Mouse (Mus musculus): Measurements from ENCODE around the gene Adamts16. TPM values are rescaled to one million over a fixed set of nuclear protein-coding genes. Genes with fewer than 3 reads are reported as not detected.

The Adamts16 gene
- polyA plus RNA-seq, 1 experiment from 2014 or later, result 2.3 TPM

DNA sequence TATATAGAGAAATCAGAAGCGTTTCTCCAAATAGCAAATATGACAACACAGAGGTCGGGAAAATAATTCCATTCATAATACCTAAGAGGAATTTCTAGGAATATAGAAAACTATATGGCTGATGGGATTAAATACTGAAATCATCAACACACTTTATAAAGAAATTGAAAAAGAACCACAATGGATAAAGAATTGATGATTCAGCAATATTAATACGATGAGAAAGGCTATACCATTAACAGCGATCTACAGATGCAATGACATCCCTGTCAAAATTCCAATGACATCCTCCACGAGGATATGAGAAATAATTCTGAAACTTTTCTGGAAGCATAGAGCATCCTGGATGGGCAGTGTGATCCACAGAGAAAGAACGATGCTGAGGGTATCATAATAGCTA, 76.9 kb downstream of the Adamts16 start:
- no peaks in the 10 kb centered on the region for H3K9me3 ChIP-seq (replicated peaks; ENCODE audit: control insufficient read depth, low read length, poor library complexity, severe bottlenecking)
- no peak overlapping the region for H3K9ac ChIP-seq (ENCODE audit: low read depth, low read length)
- no peaks in the 10 kb centered on the region for H3K4me1 ChIP-seq (ENCODE audit: control insufficient read depth, insufficient read depth, low read length)
- ATAC-seq, result no peak
- no peaks in the 10 kb centered on the region for H3K36me3 ChIP-seq (ENCODE audit: control insufficient read depth, insufficient read depth, low read length)
- 85% methylated on average over 6 of the region's 6 CpGs for WGBS
- H3K27me3 ChIP-seq (ENCODE audit: control insufficient read depth, insufficient read depth, low read depth, low read length), result no peaks in the 10 kb centered on the region
- H3K4me3 ChIP-seq (ENCODE audit: low read depth, low read length), result no peak overlapping the region
- no peak overlapping the region for H3K27ac ChIP-seq (ENCODE audit: low read length)
- no peak overlapping the region for H3K4me2 ChIP-seq (ENCODE audit: low read length)

DNA sequence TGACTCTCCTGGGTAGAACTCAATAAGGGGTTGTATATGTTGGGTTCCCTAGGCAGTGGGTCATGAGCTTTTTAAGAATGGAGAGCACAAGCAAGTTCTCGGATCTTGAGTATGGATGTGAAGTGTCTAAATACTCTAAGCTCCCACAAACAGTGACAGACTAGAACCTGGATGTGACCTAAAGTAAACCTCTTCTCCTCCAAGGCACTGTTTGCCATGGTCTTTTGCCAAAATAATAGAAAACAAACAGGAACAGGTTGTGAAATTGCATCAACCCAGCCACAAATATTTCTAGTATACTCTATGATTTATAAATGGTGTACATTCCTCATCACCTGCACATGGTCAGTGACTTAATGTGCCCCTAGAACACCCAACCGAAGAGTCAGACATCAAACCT, 79.0 kb downstream of the Adamts16 start:
- WGBS, result 86% methylated on average over 2 of the region's 2 CpGs
- H3K9ac ChIP-seq (ENCODE audit: low read depth, low read length), result no peak overlapping the region
- no peaks in the 10 kb centered on the region for H3K36me3 ChIP-seq (ENCODE audit: control insufficient read depth, insufficient read depth, low read length)
- ATAC-seq, result no peak
- no peaks in the 10 kb centered on the region for H3K9me3 ChIP-seq (replicated peaks; ENCODE audit: control insufficient read depth, low read length, poor library complexity, severe bottlenecking)
- H3K4me1 ChIP-seq (ENCODE audit: control insufficient read depth, insufficient read depth, low read length), result no peaks in the 10 kb centered on the region
- H3K4me3 ChIP-seq (ENCODE audit: low read depth, low read length), result no peak overlapping the region
- no peak overlapping the region for H3K27ac ChIP-seq (ENCODE audit: low read length)
- no peak overlapping the region for H3K4me2 ChIP-seq (ENCODE audit: low read length)
- H3K27me3 ChIP-seq (ENCODE audit: control insufficient read depth, insufficient read depth, low read depth, low read length), result no peaks in the 10 kb centered on the region

- H3K4me3 ChIP-seq (ENCODE audit: low read depth, low read length), result no peak overlapping the region
- no peak overlapping the region for H3K4me2 ChIP-seq (ENCODE audit: low read length)
- H3K27ac ChIP-seq (ENCODE audit: low read length), result no peak overlapping the region
- WGBS, result 74% methylated on average over 2 of the region's 2 CpGs
- no peaks in the 10 kb centered on the region for H3K36me3 ChIP-seq (ENCODE audit: control insufficient read depth, insufficient read depth, low read length)
- ATAC-seq, result no peak
- no peak overlapping the region for H3K9ac ChIP-seq (ENCODE audit: low read depth, low read length)
- no peaks in the 10 kb centered on the region for H3K9me3 ChIP-seq (replicated peaks; ENCODE audit: control insufficient read depth, low read length, poor library complexity, severe bottlenecking)
- H3K4me1 ChIP-seq (ENCODE audit: control insufficient read depth, insufficient read depth, low read length), result no peaks in the 10 kb centered on the region
- H3K27me3 ChIP-seq (ENCODE audit: control insufficient read depth, insufficient read depth, low read depth, low read length), result no peaks in the 10 kb centered on the region
These were observed 80.3 kb downstream of the Adamts16 start for GRCm38 (mm10) chr13:70761312-70761711.

DNA sequence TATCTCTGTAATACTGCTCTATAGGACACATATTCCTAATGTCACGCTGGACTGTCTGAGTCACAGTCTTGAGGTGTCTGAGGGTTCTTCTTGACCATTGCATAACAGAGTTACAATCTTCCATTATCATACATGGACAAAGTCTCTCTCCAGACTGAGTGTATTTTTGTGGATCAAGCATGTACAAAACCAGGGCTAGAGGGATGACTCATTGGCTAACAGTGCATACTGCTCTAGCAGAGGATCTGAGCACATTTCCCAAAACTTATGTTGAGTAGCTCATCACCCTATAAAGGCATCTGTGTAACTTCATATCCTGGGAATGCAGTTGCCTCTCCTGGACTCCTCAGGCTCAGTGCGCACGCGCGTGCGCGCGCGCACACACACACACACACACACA, 81.4 kb downstream of the Adamts16 start:
- Histone ChIP-seq H3K36me3 (ENCODE audit: control insufficient read depth, insufficient read depth, low read length) (no peaks in the 10 kb centered on the region), H3K9me3 (replicated peaks; ENCODE audit: control insufficient read depth, low read length, poor library complexity, severe bottlenecking) (no peaks in the 10 kb centered on the region), H3K27me3 (ENCODE audit: control insufficient read depth, insufficient read depth, low read depth, low read length) (no peaks in the 10 kb centered on the region), H3K4me2 (ENCODE audit: low read length) (no peak overlapping the region), H3K27ac (ENCODE audit: low read length) (no peak overlapping the region), H3K9ac (ENCODE audit: low read depth, low read length) (no peak overlapping the region), H3K4me1 (ENCODE audit: control insufficient read depth, insufficient read depth, low read length) (no peaks in the 10 kb centered on the region), H3K4me3 (ENCODE audit: low read depth, low read length) (no peak overlapping the region)
- WGBS, result 97% methylated on average over 9 of the region's 9 CpGs
- no peak for ATAC-seq

GRCm38 (mm10) chr13:70746294-70747008, 95.2 kb downstream of the Adamts16 start:
- Histone ChIP-seq H3K36me3 (ENCODE audit: control insufficient read depth, insufficient read depth, low read length) (no peaks in the 10 kb centered on the region), H3K9me3 (replicated peaks; ENCODE audit: control insufficient read depth, low read length, poor library complexity, severe bottlenecking) (no peaks in the 10 kb centered on the region), H3K4me2 (ENCODE audit: low read length) (no peak overlapping the region), H3K4me3 (ENCODE audit: low read depth, low read length) (no peak overlapping the region), H3K27ac (ENCODE audit: low read length) (no peak overlapping the region), H3K9ac (ENCODE audit: low read depth, low read length) (no peak overlapping the region), H3K27me3 (ENCODE audit: control insufficient read depth, insufficient read depth, low read depth, low read length) (no peaks in the 10 kb centered on the region), H3K4me1 (ENCODE audit: control insufficient read depth, insufficient read depth, low read length) (peaks cover 3% of the 10 kb centered on the region; the same call in 1 of the 2 replicates)
- 44% methylated on average over 14 of the region's 14 CpGs for WGBS
- 0 out of 2 replicates have a peak, but pooled peaks have one; percentile 28 for ATAC-seq

- Histone ChIP-seq H3K9ac (ENCODE audit: low read depth, low read length) (no peak overlapping the region), H3K4me3 (ENCODE audit: low read depth, low read length) (no peak overlapping the region), H3K27me3 (ENCODE audit: control insufficient read depth, insufficient read depth, low read depth, low read length) (no peaks in the 10 kb centered on the region), H3K4me1 (ENCODE audit: control insufficient read depth, insufficient read depth, low read length) (peaks cover 3% of the 10 kb centered on the region; the same call in 1 of the 2 replicates), H3K27ac (ENCODE audit: low read length) (no peak overlapping the region), H3K9me3 (replicated peaks; ENCODE audit: control insufficient read depth, low read length, poor library complexity, severe bottlenecking) (no peaks in the 10 kb centered on the region), H3K36me3 (ENCODE audit: control insufficient read depth, insufficient read depth, low read length) (no peaks in the 10 kb centered on the region), H3K4me2 (ENCODE audit: low read length) (no peak overlapping the region)
- 84% methylated on average over 5 of the region's 5 CpGs for WGBS
- no peak for ATAC-seq
These were observed 97.1 kb downstream of the Adamts16 start for GRCm38 (mm10) chr13:70744416-70745038.

DNA sequence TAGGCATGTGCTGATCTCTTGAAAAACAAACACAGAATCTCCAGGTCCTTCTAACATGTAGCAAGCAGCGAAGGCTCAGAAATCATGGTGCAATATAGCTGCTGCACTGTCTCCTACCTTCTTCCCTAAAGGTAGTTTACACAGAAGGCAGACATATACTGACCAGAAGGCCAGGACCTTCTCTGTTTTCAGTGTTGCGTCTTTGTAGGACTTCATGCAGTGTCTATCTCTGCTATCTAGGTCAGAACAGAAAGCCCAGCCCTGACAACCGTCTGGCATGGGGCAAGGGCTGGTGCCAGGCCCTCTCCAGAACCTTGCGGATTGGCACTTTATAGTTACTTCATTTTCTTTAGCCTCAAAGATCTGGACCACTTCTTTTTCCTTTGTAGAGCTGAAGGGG, 98.9 kb downstream of the Adamts16 start:
- H3K27me3 ChIP-seq (ENCODE audit: control insufficient read depth, insufficient read depth, low read depth, low read length), result no peaks in the 10 kb centered on the region
- no peak overlapping the region for H3K4me2 ChIP-seq (ENCODE audit: low read length)
- H3K4me3 ChIP-seq (ENCODE audit: low read depth, low read length), result no peak overlapping the region
- no peak overlapping the region for H3K9ac ChIP-seq (ENCODE audit: low read depth, low read length)
- H3K27ac ChIP-seq (ENCODE audit: low read length), result no peak overlapping the region
- no peaks in the 10 kb centered on the region for H3K9me3 ChIP-seq (replicated peaks; ENCODE audit: control insufficient read depth, low read length, poor library complexity, severe bottlenecking)
- ATAC-seq, result no peak
- peaks cover 3% of the 10 kb centered on the region; the same call in 1 of the 2 replicates for H3K4me1 ChIP-seq (ENCODE audit: control insufficient read depth, insufficient read depth, low read length)
- no peaks in the 10 kb centered on the region for H3K36me3 ChIP-seq (ENCODE audit: control insufficient read depth, insufficient read depth, low read length)
- 75% methylated on average over 4 of the region's 4 CpGs for WGBS

GRCm38 (mm10) chr13:70740281-70741240, 101.0 kb downstream of the Adamts16 start:
- 48% methylated on average over 17 of the region's 17 CpGs for WGBS
- H3K9ac ChIP-seq (ENCODE audit: low read depth, low read length), result no peak overlapping the region
- no peak overlapping the region for H3K4me2 ChIP-seq (ENCODE audit: low read length)
- no peaks in the 10 kb centered on the region for H3K27me3 ChIP-seq (ENCODE audit: control insufficient read depth, insufficient read depth, low read depth, low read length)
- ATAC-seq, result no peak
- H3K9me3 ChIP-seq (replicated peaks; ENCODE audit: control insufficient read depth, low read length, poor library complexity, severe bottlenecking), result no peaks in the 10 kb centered on the region
- H3K27ac ChIP-seq (ENCODE audit: low read length), result no peak overlapping the region
- H3K4me3 ChIP-seq (ENCODE audit: low read depth, low read length), result no peak overlapping the region
- H3K36me3 ChIP-seq (ENCODE audit: control insufficient read depth, insufficient read depth, low read length), result no peaks in the 10 kb centered on the region
- H3K4me1 ChIP-seq (ENCODE audit: control insufficient read depth, insufficient read depth, low read length), result no peaks in the 10 kb centered on the region

All from midbrain, embryonic 16.5 days (tissue).